Mouse (Mus musculus) liver, embryonic 14.5 days (tissue): ENCODE data around the gene Myof. TPM values are rescaled to one million over a fixed set of nuclear protein-coding genes. Genes with fewer than 3 reads are reported as not detected.

Source experiments
- ATAC-seq: fragments of 200-750 bp; cut with Nextera tagmentation; 2 replicates; pipeline ENCODE4 v1.8.0; 2017; ENCODE audit warnings: moderate number of reproducible peaks, mild to moderate bottlenecking, moderate library complexity; ENCODE audit not compliant: insufficient read depth
- DNase-seq, 3 experiments: peaks; one replicate each; pipeline ENCODE4 v3.0.0-alpha.2; 2012 to 2013; ENCODE audit warnings: low read depth in 3 of 3, low spot score in 3 of 3
- H3K27ac ChIP-seq: fragments of 300-500 bp; sonication (generic); 2 replicates; pipeline ENCODE4 v1.5.1; 2014; ENCODE audit warnings: moderate library complexity, mild to moderate bottlenecking, control low read depth, inconsistent platforms
- H3K27me3 ChIP-seq: fragments of 300-500 bp; sonication (generic); 2 replicates; pipeline ENCODE4 v1.6.1; 2014; ENCODE audit warnings: mild to moderate bottlenecking, low read length, moderate library complexity; ENCODE audit not compliant: control insufficient read depth, insufficient read depth
- H3K36me3 ChIP-seq: fragments of 300-500 bp; sonication (generic); replicated peaks from 2 replicates; pipeline ENCODE4 v1.6.1; 2014; ENCODE audit warnings: low read depth; ENCODE audit not compliant: control insufficient read depth, insufficient read depth
- H3K4me1 ChIP-seq, 2 experiments: fragments of 200-500 bp in 1 of 2; fragments of 300-500 bp in 1 of 2; sonication (generic) in 1 of 2; replicated peaks; 2 replicates each; pipeline ENCODE4 v1.6.1; 2012 to 2014; ENCODE audit warnings: antibody characterized with exemption in 1 of 2, inconsistent platforms in 1 of 2, low read length in 1 of 2; ENCODE audit not compliant: control insufficient read depth in 2 of 2, insufficient read depth in 2 of 2
- H3K4me2 ChIP-seq: fragments of 300-500 bp; sonication (generic); 2 replicates; pipeline ENCODE4 v1.6.1; 2014; ENCODE audit warnings: low read depth, mild to moderate bottlenecking, control low read depth, moderate library complexity
- H3K4me3 ChIP-seq, 2 experiments: fragments of 200-500 bp in 1 of 2; fragments of 300-500 bp in 1 of 2; sonication (generic) in 1 of 2; 2 replicates each; pipeline ENCODE4 v1.5.1; 2012 to 2014; ENCODE audit warnings: low read depth in 2 of 2, low read length in 2 of 2, mild to moderate bottlenecking in 2 of 2, control low read depth in 1 of 2, inconsistent platforms in 1 of 2, moderate library complexity in 1 of 2; ENCODE audit not compliant: insufficient read depth in 1 of 2
- H3K9ac ChIP-seq: fragments of 300-500 bp; sonication (generic); replicated peaks from 2 replicates; pipeline ENCODE4 v1.6.1; 2014; ENCODE audit warnings: mild to moderate bottlenecking, control low read depth, moderate library complexity
- H3K9me3 ChIP-seq: fragments of 300-500 bp; sonication (generic); 2 replicates; pipeline ENCODE4 v1.6.1; 2016; ENCODE audit warnings: low read length, mixed read lengths; ENCODE audit not compliant: control insufficient read depth
- CTCF ChIP-seq: IDR thresholded peaks from 2 replicates; pipeline ENCODE4 v1.5.1; 2016; ENCODE audit warnings: antibody characterized with exemption, low read depth, control low read depth
- EP300 ChIP-seq: IDR thresholded peaks from 2 replicates; pipeline ENCODE4 v1.6.1; 2016; ENCODE audit warnings: antibody characterized with exemption, low read depth
- WGBS: fragments of 180-500 bp; shearing (Covaris S2); extraction: QIAGEN DNeasy Blood & Tissue Kit; methylation state at CpG from one replicate; pipeline ENCODE4 v1.1.7; 2014; ENCODE audit not compliant: insufficient replicate concordance; 5-methylcytosine and 5-hydroxymethylcytosine counted together
- polyA plus RNA-seq, 2 experiments: library from polyadenylated mRNA; depleted of rRNA in 1 of 2; stranded (reverse) in 1 of 2; unstranded in 1 of 2; fragments of >200 nt; fragmentation: Nextera tagmentation in 1 of 2; extraction: Ambion mirVana in 1 of 2; gene quantifications; 2 replicates each; pipeline versions ENCODE4 v1.2.1 to v1.2.3; 2012 to 2014

The Myof gene
- polyA plus RNA-seq, 2 experiments, result 1.3 to 2.0 TPM

DNA sequence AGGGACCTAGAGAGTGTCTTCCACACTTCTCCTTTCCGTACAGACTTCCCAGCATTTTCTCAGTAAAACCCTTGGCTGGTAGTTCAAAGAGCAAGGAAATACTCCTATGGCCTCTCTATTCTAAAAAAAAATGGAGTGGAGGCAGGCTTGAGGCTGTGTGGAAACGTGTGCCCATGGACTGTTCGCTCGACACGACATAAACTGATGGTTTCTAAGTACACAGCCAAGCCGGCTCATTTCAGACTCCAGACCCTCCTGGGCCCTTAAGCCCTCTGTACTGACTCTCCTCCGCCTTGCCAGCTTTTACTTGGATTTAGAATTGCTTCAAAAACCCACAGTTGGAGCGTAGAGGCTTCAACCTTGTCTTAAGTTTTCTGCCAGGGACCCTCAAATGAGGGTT, 97.3 kb downstream of the Myof start:
- Histone ChIP-seq H3K4me1 (no peaks in the 10 kb centered on the region), H3K9ac (no peak overlapping the region), H3K4me3 (no peak overlapping the region), H3K27ac (no peak overlapping the region), H3K9me3 (no peaks in the 10 kb centered on the region), H3K36me3 (no peaks in the 10 kb centered on the region), H3K27me3 (no peaks in the 10 kb centered on the region), H3K4me2 (no peak overlapping the region)
- ATAC-seq (no peak), DNase-seq (no peak)
- TF ChIP-seq CTCF (no peak), EP300 (no peak)
- 65% methylated on average over 8 of the region's 8 CpGs for WGBS

DNA sequence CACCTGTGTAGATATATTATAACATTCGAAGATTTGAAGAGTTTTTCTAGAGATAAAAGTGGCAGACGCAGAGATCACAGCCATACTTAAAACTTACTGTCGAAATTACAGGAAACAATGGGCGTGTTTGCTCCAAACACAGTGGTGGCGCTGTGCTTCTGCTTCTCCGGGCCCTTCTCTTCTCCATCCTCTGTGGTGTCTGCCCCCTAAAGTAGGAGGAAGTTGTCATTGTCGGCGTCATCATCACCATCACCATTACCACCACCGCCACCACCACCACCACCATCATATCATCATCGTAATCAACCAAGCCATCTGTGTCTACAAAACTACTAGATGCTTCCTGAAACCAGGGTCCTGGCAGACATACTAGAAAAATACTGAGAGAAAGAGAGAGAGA, 104.2 kb downstream of the Myof start:
- ATAC-seq (no peak), DNase-seq (no peak)
- H3K4me1 ChIP-seq, result no peaks in the 10 kb centered on the region
- H3K9me3 ChIP-seq, result no peaks in the 10 kb centered on the region
- H3K36me3 ChIP-seq, result no peaks in the 10 kb centered on the region
- H3K27ac ChIP-seq, result no peak overlapping the region
- no peaks in the 10 kb centered on the region for H3K27me3 ChIP-seq
- 45% methylated on average over 10 of the region's 10 CpGs for WGBS
- no peak overlapping the region for H3K9ac ChIP-seq
- no peak overlapping the region for H3K4me3 ChIP-seq
- TF ChIP-seq CTCF (no peak), EP300 (no peak)
- no peak overlapping the region for H3K4me2 ChIP-seq

DNA sequence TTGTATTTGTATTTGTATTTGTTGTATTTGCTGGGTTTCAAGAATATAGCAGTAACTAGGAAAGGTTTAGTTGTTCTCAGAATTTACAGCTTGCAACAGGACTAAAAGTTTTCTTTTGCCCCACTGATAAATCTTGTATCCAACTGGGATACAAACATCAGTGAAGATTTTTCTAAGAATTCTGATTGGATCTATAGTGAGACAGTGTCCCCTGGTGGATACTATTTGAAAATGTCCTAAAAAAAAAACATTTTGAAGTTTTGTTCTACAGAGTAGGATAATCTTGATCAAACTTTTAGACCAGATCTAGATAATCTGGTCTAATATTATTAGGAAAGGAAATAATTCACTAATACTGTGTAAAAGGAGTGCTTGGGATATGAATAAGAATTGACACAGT, 106.3 kb downstream of the Myof start:
- H3K36me3 ChIP-seq, result no peaks in the 10 kb centered on the region
- H3K4me1 ChIP-seq, result no peaks in the 10 kb centered on the region
- no peak for ATAC-seq
- no peak for TF ChIP-seq CTCF
- no peak for TF ChIP-seq EP300
- H3K9ac ChIP-seq, result no peak overlapping the region
- no peak for DNase-seq
- no peak overlapping the region for H3K4me2 ChIP-seq
- no peak overlapping the region for H3K27ac ChIP-seq
- no peaks in the 10 kb centered on the region for H3K27me3 ChIP-seq
- no peak overlapping the region for H3K4me3 ChIP-seq
- no peaks in the 10 kb centered on the region for H3K9me3 ChIP-seq

DNA sequence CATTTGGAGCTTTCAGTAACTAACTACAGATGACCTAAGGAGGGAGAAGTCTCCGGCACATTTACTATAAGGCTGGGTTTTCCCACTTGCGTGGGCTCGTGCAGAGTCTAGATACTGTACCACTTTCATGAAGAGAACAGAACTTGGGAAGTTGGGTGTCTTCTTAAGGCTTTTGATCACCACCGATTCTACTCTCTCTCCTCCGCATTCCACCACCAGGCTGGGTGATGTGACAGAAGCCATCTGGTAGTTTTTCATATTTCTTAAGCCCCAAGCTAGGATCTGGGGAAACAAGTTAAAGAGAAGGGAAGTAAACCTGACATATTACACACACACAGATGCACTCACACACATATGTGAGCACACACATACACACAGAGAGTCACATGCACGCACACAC, 108.7 kb downstream of the Myof start:
- no peak for DNase-seq
- ATAC-seq, result no peak
- H3K9me3 ChIP-seq, result no peaks in the 10 kb centered on the region
- no peaks in the 10 kb centered on the region for H3K4me1 ChIP-seq
- H3K4me2 ChIP-seq, result no peak overlapping the region
- no peak for TF ChIP-seq EP300
- TF ChIP-seq CTCF, result no peak
- no peaks in the 10 kb centered on the region for H3K36me3 ChIP-seq
- no peaks in the 10 kb centered on the region for H3K27me3 ChIP-seq
- no peak overlapping the region for H3K9ac ChIP-seq
- 76% methylated on average over 6 of the region's 6 CpGs for WGBS
- H3K4me3 ChIP-seq, result no peak overlapping the region
- no peak overlapping the region for H3K27ac ChIP-seq

DNA sequence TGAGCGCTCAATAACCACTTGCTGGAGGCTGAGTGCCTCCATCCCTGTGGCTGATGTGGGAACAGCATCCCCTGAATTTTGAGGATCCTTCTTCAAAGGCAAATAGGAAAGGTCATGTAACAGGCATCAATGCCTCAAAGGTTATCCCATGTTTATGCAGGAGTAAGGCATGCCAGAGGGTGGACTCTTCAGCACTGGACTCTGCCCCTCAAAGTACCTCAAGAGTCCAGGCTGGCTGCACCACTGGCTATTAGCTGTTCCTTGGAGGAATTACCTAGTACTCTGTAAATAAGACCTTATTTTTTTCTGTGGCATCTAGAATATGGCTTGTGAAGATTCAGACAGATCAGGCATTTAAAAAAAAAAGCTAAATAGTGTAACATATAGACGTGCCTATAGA, 111.2 kb downstream of the Myof start:
- no peak overlapping the region for H3K4me2 ChIP-seq
- no peaks in the 10 kb centered on the region for H3K4me1 ChIP-seq
- no peak for DNase-seq
- no peak overlapping the region for H3K9ac ChIP-seq
- H3K36me3 ChIP-seq, result no peaks in the 10 kb centered on the region
- no peak overlapping the region for H3K4me3 ChIP-seq
- H3K27ac ChIP-seq, result no peak overlapping the region
- no peak for ATAC-seq
- no peaks in the 10 kb centered on the region for H3K27me3 ChIP-seq
- TF ChIP-seq CTCF (no peak), EP300 (no peak)
- 70% methylated on average over 2 of the region's 2 CpGs for WGBS
- no peaks in the 10 kb centered on the region for H3K9me3 ChIP-seq

DNA sequence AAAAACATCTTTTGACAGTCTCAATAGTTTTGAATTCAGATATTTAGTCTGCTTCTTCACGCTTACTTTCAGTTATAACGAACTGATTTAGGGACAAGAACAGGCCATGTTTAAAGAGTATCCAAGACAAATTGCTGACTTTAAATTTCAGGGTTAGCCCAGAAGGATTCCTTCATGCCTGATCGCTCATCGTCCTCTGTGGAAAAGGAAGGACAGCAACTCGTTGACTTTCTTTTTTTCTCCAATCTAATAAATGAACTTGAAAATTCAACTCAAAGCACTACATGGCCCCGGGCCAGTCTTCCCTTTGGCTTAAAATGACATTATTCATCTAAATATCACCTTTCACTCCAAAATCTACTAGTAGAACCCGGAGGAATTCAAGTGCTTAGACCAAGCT, 115.5 kb downstream of the Myof start:
- H3K36me3 ChIP-seq, result no peaks in the 10 kb centered on the region
- H3K27ac ChIP-seq, result no peak overlapping the region
- no peaks in the 10 kb centered on the region for H3K4me1 ChIP-seq
- DNase-seq (no peak), ATAC-seq (no peak)
- no peaks in the 10 kb centered on the region for H3K9me3 ChIP-seq
- TF ChIP-seq CTCF, result no peak
- TF ChIP-seq EP300, result no peak
- 71% methylated on average over 7 of the region's 7 CpGs for WGBS
- H3K27me3 ChIP-seq, result no peaks in the 10 kb centered on the region
- H3K9ac ChIP-seq, result no peak overlapping the region
- H3K4me2 ChIP-seq, result no peak overlapping the region
- no peak overlapping the region for H3K4me3 ChIP-seq
